Mouse (Mus musculus): Measurements from ENCODE around the gene Ncaph2. TPM values are rescaled to one million over a fixed set of nuclear protein-coding genes. Genes with fewer than 3 reads are reported as not detected.

Ncaph2 gene
- total RNA-seq (2021) = 100 to 1,000 TPM in 1 of 2 experiments, 10 to 100 TPM in 1; 89.2 to 103 TPM
- long read RNA-seq, experiment 1, transcript Ncaph2-201 (20 exons, 3,223 nt) = minor isoform, 7 of 201 reads
- long read RNA-seq, experiment 1, transcript Ncaph2-209 (20 exons, 3,255 nt) = minor isoform, 24 of 201 reads
- long read RNA-seq, experiment 1, transcript Ncaph2-202 (20 exons, 3,299 nt) = major isoform, 77 of 201 reads
- long read RNA-seq, experiment 1, transcript Ncaph2-203 (20 exons, 3,302 nt) = minor isoform, 22 of 201 reads
- long read RNA-seq, experiment 1, partial matches to known transcripts = 37 of 201 reads
- long read RNA-seq, experiment 1, other reads (novel, unspliced or antisense) = 33 of 201 reads
- long read RNA-seq, experiment 2, transcript Ncaph2-202 (20 exons, 3,299 nt) = major isoform, 53 of 129 reads
- long read RNA-seq, experiment 2, transcript Ncaph2-209 (20 exons, 3,255 nt) = minor isoform, 20 of 129 reads
- long read RNA-seq, experiment 2, transcript Ncaph2-203 (20 exons, 3,302 nt) = minor isoform, 7 of 129 reads
- long read RNA-seq, experiment 2, transcript Ncaph2-201 (20 exons, 3,223 nt) = minor isoform, 9 of 129 reads
- long read RNA-seq, experiment 2, partial matches to known transcripts = 20 of 129 reads
- long read RNA-seq, experiment 2, other reads (novel, unspliced or antisense) = 20 of 129 reads

GRCm38 (mm10) chr15:89355241-89356187, at the start of gene Ncaph2, which contains the start of gene Lmf2:
Gene Ncaph2 (plus strand): TSS chr15:89355719.
Gene Lmf2 (minus strand): TSS chr15:89355659.
- DNase-seq = peak; percentile 98

GRCm38 (mm10) chr15:89305966-89306365, 49.6 kb upstream of the Ncaph2 start:
- no peak for DNase-seq

GRCm38 (mm10) chr15:89307461-89307860, 48.1 kb upstream of the Ncaph2 start:
- no peak for DNase-seq

GRCm38 (mm10) chr15:89308406-89309139, 46.9 kb upstream of the Ncaph2 start:
- no peak for DNase-seq

- no peak for DNase-seq
Measured at GRCm38 (mm10) chr15:89309962-89310498, 45.5 kb upstream of the Ncaph2 start.

- DNase-seq = no peak
Measured at GRCm38 (mm10) chr15:89313359-89313758, 42.2 kb upstream of the Ncaph2 start.

GRCm38 (mm10) chr15:89314107-89314506, 41.4 kb upstream of the Ncaph2 start:
- no peak for DNase-seq

- peak; percentile 37 for DNase-seq
Measured at GRCm38 (mm10) chr15:89314511-89315189, 40.9 kb upstream of the Ncaph2 start.

- DNase-seq = peak; percentile 99
Measured at GRCm38 (mm10) chr15:89315190-89315731, 40.3 kb upstream of the Ncaph2 start, which contains the start of gene Sbf1. Gene Sbf1 (minus strand): TSS chr15:89315311.

GRCm38 (mm10) chr15:89316146-89316545, 39.4 kb upstream of the Ncaph2 start:
- no peak for DNase-seq

- no peak for DNase-seq
Measured at GRCm38 (mm10) chr15:89321264-89321663, 34.3 kb upstream of the Ncaph2 start.

- DNase-seq = no peak
Measured at GRCm38 (mm10) chr15:89322670-89323522, 32.6 kb upstream of the Ncaph2 start, which contains the start of gene Adm2. Gene Adm2 (plus strand): TSS chr15:89322720.

GRCm38 (mm10) chr15:89323656-89324055, 31.9 kb upstream of the Ncaph2 start:
- DNase-seq = no peak

- no peak for DNase-seq
Measured at GRCm38 (mm10) chr15:89326441-89326840, 29.1 kb upstream of the Ncaph2 start.

GRCm38 (mm10) chr15:89334271-89334670, 21.2 kb upstream of the Ncaph2 start, which contains the start of gene Miox:
Gene Miox (plus strand): TSS chr15:89334398.
- DNase-seq = no peak

- DNase-seq = no peak
Measured at GRCm38 (mm10) chr15:89334774-89335537, 20.6 kb upstream of the Ncaph2 start.

- DNase-seq = no peak
Measured at GRCm38 (mm10) chr15:89336422-89336821, 19.1 kb upstream of the Ncaph2 start.

- no peak for DNase-seq
Measured at GRCm38 (mm10) chr15:89339696-89340095, 15.8 kb upstream of the Ncaph2 start.

Data from adrenal gland, postnatal 10 days (tissue).